Mouse (Mus musculus) B cell, adult 2 months (primary cell): ENCODE results near the gene Marcksl1.
"Not testable (repeated sequence)": the region's sequence is repeated elsewhere in the genome, so short reads cannot be mapped to it uniquely, and the experiment has no call there.

ENCODE experiments used
- DNase-seq, 2 experiments: peaks; one replicate each; pipeline ENCODE4 v3.0.0; 2022

Gene Marcksl1

DNA sequence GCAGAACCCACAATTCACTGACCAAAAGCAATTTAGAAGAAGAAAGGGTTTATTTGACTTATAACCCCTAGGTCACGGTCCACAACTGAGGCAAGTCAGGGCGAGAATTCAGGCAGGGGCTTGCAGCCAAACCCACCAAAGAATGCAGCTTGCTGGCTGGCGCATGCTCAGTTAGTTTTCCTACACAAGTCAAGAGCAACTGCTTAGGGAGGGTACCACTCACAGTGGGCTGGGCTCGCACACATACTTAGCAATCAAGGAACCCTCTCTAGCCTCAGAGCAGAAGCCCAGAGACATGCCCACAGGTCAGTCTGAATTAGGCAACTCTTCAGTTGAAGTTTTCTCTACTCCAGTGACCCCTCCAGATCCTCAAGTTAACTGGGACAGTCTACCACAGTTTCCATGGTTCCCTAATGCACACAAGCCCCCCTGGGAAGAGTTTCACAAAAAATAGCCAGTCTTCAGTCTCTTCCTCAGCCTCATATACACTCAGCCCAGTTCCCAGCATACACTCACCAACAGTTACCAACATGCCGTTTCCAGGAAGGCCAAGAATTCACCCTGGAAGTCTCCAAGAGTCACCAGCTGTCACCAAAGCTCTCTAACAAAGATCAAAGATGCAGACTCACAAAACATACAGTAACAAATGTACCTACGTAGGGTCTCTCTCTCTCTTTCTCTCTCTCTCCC is 2.5 kb upstream of the Marcksl1 start:
- no peak for DNase-seq

DNA sequence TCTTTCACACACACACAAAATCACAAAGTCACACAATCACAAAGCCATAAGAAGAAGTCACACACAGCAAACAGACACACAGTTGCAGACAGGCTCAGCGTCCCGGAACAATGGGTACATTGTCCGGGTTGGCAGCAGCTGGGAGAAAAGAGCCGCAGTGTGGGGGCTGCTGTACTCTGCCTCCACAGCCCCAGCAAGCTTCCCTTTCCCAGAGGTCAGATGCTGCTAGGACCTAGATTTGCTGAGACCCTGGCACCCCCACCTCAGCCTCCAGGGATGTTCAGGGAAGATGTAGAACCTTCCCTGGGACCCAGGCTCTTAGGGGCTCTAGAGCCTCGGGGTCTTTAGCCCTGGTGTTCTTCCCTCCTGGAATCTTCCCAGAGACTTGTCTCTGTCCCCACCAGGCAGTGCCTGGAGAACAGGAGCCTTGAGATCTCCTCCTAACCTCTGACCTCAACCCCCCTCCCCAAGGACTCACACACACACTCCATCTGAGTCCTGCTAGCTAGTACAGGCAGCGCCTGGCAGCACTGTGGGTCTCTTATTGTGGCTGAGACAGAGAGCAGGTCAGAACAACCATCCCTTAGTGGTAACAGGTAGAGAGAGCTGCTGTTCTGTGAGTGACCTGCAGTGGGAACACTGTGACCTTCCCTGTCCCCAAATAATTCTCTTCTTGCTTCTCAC is 1.8 kb upstream of the Marcksl1 start:
- DNase-seq = no peak

DNA sequence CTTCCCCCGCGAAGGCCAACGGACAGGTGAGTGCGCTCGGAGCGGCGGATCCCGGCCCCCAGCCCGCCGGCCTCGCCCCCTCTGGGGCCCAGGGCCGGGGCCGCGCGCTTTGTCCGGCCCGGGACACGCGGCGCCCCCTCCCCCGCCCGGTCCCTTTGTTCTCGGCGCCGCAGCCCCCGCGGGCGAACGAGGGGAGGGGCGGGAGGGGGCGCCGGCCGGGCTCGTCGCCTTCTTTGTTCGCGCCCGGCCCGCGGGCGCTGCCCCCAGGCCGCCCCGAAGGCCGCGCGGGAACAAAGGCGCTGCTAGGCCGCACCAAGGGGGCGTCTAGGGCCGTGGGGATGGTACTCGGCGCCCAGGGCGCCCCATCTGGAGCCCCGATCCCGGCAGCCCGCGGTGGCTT is 510 bp downstream of the Marcksl1 start:
- no peak for DNase-seq

DNA sequence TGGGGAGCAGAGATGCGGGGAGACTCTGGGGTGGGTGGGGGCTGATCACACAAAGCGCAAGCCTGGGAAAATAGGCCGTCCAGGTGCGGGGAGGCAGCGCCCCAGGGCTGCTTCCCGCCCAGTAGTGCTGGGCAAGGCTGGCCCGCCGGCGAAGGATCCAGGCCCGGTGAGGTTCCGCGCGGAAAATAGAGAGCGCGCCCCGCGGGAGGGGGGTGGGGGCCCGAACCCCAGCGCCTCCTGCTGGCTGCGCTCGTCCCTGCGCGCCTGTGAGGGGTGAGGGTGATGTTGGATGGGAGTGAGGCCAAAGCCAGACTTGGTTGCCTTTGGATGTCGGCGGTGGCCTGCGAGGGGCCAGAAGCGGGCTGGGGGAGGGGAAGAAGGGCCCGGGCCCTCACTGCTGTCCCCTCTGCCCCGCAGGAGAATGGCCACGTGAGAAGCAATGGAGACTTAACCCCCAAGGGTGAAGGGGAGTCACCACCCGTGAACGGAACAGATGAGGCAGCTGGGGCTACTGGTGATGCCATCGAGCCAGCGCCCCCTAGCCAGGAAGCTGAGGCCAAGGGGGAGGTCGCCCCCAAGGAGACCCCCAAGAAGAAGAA is 1.0 kb downstream of the Marcksl1 start:
- peak; percentile 79 to 83 for DNase-seq

DNA sequence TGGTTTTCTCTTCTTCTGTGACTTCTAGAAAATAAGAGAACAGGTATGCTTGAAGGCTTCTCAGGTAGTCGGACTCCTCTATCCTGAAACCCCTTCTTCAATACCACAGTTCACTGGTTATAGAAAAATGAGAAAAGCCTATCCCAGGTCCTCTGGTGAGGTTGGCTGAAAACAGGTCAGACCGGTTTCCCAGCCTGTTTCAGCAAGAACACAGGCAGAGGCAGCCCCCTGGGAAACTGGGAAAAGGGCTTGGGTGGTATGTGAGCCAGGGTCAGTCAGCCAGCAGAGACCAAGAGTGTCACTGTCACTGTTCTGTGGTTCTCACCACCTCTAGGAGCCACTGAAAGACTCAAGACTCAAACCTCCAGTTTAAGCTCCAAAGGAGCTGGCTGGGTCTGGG is 3.5 kb downstream of the Marcksl1 start:
- no peak for DNase-seq

DNA sequence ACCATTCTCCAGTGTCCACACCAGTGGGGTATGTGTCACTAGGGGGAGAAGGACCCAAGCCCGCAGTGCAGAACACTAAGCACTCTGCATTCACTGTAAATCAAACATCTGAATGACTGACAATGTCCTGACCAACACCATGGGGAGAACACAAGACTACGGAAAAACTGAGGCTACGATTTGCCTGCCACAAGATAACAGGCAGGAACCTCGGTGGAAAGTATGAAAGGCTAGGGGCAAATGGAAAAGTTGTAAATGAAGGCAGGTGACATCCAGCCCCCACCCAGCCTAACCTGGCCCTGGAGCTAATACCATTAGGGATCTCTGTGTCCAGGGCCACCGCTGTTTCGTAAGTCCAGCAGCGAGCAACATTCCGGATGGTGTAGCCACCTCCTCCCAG is 5.1 kb downstream of the Marcksl1 start:
- no peak for DNase-seq

DNA sequence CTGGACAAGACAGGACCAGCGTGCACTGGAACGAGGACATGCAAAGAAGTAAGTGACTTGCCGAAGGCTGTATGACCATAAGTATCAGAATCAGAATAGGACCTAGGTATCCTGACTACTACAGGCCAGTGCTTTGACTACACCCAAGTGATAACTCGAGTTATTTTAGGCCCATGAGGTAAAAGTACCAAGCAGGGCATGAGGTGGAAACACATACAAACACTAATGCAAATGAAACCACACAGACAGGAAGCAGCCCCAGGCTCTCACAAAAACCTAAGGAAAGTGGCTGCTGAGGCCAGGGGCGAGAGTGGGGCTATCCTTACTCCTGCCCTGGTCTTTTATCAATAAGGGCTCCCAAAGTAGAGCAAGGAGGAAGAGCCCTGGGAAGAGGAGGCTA is 12.0 kb downstream of the Marcksl1 start:
- peak; percentile 58 to 59 for DNase-seq

DNA sequence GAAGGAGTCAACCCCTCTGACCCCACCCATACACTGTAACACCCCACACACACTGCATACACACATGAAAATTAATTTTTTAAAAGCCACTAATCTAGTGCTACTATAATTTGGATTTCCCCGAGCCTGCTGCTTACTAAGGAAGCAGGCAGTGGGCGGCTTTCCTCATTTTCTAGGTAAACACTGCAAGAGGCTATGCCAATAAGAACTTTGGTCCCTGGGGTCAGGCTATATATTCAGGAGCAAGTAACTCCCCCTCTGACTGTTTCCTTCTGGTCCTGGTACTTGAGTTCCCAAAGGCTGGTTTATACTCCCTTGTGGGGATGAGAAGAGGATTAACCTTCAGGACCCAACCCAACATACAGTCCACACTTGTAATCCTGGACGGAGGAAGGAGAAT is 12.5 kb downstream of the Marcksl1 start:
- no peak for DNase-seq

DNA sequence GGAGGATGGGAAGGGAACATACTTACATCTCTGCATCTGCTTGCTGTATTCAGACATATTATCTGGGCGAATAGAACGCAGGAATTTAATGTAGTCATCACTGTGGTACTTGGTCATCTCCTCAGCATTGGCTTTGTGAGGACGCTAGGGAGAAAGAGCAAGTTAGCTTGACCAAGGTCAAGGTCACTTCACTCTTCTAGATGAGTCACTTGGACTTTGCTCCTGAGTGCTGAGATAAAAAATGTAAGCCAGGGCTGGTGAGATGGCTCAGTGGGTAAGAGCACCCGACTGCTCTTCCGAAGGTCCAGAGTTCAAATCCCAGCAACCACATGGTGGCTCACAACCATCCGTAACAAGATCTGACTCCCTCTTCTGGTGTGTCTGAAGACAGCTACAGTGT is 15.5 kb downstream of the Marcksl1 start:
- not testable (repeated sequence) for DNase-seq

DNA sequence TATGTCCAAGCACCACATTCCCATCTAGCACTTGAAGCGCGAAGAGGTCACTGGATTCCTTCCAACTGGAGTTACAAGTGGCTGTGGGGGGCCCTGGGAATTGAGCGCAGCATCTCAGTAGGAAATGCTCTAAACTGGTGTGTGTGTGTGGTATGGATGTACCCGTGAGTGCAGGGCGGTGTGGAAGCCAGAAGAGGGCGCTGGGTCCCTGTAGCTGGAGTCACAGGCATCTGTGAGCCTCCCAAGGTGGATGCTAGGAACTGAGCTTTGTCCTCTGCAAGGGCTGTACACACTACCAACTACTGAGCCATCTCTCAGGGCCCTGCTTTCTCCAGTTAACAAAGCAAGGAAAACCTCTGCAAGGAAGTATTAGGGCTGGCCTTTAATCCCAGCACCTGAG is 26.6 kb downstream of the Marcksl1 start:
- DNase-seq = peak; percentile 65 to 73

DNA sequence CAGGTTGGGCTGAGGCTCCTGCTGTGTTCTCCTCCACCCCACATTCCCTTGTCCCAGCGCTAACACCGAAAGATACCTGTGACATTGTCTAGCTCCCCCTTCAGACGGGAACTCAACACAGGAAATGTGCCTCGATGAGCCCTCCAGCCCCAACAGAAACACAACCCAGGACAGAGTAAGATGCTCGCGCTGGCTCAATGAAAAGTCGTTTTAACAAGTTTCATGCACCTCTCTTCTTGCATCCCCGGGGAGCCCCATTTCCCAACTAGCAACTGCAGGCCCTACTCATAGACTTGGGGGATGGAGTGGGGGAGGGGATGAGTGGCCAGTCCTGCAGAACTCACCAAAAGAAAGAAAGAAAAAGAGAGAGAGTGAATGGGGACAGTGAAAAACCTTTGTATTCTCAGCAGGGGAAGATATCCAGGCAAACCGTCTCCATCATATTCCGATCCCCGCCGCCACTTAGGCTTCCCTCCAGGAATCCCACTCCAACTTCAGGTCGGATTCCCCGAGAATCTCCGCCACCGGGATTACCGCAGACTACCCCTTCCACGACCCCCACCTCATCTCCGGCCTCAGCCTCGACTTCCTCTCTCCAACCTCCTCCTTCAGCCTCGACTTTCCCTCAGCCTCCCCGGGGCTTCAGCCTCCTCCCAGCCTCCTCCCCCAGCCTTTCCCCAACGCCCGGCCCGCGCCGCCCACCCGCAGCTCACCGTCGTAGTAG is 28.6 kb downstream of the Marcksl1 start:
- peak; percentile 39 to 41 for DNase-seq

DNA sequence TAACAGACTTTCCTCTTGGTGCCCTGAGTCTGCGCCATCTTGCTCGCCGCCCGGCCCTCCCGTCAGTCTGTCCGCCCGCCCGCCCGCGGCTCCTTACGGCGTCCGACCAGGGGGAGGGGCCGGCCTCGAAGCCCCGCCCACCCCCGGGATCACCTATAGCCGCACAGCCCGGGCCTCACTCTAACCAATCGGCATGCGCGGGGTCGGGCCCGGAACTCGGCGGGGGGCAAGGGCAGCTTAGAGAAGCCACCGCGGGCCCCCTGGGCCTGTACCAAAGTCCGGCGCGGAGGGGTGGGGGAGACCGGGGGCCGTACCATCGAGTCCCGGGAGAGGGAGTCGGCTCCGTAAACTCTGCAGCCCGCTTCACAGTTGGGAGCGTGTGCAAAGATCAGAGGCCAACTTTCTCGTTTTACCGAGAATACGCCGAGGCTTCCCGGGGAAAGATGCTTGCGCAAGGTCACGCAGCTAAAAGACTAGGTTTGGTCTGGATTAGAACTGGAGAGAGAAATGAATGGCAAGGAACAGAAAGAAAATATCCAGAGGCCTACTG is 29.3 kb downstream of the Marcksl1 start, which contains the start of gene Hdac1:
Hdac1 (minus strand) TSS at position 122 of the 550 bp plus-strand sequence.
- DNase-seq = peak; percentile 97

DNA sequence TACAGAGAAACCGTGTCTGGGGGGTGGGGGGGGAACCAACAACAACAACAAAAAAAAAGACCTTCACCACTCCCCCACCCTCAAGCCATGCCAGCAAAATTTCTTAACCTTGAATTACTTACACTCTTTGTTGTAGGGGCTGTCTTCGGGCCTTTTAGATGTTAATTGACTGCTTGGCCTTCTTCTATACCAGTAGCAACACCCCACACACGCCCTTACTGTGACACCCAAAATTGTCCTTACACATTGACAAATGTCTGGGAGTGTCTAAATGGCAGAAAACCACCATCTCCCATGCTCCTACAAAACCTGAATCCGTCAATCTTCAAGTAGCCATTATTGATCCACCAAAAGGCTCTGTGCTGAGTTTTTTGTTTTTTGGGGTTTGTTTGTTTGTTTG is 30.7 kb downstream of the Marcksl1 start:
- DNase-seq = no peak

DNA sequence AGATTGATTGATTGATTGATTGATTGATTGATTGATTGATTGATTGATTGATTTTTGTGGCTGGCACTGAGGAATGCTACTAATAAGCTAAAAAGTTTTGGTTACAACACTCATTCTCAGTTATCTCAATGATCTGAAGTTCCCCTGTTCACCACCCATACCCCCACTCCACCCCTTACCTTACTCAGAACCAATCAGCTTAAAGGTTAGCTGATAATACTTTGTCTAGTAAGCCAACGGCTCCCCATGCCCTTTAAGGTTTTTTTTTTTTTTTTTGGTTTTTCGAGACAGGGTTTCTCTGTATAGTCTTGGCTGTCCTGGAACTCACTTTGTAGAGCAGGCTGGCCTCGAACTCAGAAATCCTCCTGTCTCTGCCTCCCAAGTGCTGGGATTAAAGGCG is 34.2 kb downstream of the Marcksl1 start:
- DNase-seq = not testable (repeated sequence)

DNA sequence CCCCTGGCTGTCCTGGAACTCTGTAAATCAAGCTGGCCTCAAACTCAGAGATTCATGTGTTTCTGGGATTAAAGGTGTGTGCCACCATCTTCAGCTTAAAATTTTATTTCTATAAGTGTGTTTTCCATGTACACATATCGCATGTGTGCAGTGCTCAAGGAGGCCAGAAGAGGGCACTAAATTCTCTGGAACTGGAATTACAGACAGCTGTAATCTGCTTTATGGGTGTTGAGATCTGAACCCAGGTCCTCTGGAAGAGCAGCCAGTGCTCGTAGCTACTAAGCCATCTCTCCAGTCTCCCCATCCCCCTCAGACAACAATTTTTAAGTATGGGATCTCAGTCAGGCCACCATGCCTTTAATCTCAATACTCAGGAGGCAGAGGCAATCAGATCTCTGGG is 35.9 kb downstream of the Marcksl1 start:
- DNase-seq = peak; percentile 71 to 76

DNA sequence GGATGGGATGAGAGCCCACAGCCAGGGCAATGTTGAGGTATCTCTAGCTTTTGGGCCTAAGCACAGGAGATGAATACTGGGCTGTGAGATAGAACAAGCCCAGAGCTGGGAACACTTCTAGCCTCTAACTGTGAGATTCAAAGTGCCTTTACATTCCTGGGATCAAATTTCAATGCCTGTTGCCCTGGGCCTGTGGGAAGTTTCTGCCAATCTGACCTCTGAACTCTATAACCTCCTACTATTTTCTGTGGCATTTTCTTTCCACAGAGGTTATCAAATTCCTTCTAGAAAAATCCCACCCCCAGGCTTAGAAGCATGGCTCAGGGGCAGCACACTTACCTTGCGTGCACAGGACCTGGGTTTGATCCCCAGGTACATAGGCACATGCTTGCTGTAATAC is 36.9 kb downstream of the Marcksl1 start:
- no peak for DNase-seq

DNA sequence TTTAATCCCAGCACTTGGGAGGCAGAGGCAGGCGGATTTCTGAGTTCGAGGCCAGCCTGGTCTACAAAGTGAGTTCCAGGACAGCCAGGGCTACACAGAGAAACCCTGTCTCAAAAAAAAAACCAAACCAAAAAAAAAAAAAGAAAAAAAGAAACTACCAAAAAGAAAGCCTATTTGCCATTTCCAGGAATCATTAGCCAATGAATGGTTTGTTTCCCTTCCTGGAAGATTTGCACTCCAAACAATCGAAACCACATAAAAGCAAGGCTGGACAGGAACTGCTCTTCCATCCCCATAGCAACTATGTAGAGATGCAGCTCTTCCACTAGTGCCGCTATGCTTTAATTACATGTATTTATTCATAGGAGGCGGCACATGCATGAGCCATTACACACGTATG is 41.1 kb downstream of the Marcksl1 start:
- DNase-seq = not testable (repeated sequence)

DNA sequence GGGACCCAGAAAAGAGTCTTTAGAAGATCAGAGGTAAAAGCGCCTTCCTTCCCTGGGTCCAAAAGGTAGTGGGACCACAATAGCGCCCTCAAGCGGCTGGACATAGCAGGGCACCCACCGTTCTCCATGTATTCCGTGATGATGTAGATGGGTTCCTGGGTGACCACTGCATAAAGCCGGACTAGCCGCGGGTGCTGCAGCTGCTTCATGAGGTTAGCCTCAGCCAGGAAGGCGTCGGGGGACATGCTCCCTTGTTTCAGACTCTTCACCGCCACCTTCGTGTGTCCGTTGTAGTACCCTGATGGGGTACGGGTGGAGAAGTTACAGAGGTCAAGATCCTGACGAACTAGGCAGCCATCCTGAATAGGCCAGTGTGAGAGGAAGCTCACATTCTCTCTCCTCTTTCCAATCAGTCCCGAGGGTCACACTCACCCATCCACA is 42.1 kb downstream of the Marcksl1 start:
- peak; percentile 78 for DNase-seq

DNA sequence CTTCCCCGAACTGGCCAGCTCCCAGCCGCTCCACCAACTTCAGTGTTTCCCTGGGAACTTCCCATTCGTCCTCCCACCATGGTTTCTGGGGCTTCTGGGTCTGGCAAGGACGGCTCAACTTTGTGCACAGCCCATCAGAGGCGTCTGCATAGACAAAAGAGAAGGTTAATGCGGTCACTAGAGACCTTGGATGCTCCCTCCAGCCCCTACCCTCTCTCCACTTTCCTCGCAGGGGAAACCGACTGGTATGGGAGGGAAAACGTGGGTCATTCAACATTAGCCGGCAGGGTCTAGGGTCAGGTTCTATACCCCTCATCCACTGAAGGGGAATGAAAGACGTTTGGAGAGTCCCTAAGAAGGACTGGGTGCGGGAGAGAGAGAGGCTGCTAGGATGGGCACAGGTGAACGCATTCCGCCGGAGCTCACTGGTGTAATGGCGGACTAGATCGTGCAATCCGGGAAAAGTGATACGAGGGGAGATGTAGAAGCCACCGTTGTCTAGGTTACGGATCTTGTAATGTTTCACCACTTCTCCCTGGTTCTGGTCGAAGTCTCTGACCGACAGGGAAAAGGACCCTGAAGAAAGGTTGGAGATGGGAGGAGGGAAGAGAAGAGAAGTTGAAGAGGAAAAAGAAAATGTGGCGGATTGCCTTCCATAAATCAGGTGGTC is 42.6 kb downstream of the Marcksl1 start:
- no peak for DNase-seq

DNA sequence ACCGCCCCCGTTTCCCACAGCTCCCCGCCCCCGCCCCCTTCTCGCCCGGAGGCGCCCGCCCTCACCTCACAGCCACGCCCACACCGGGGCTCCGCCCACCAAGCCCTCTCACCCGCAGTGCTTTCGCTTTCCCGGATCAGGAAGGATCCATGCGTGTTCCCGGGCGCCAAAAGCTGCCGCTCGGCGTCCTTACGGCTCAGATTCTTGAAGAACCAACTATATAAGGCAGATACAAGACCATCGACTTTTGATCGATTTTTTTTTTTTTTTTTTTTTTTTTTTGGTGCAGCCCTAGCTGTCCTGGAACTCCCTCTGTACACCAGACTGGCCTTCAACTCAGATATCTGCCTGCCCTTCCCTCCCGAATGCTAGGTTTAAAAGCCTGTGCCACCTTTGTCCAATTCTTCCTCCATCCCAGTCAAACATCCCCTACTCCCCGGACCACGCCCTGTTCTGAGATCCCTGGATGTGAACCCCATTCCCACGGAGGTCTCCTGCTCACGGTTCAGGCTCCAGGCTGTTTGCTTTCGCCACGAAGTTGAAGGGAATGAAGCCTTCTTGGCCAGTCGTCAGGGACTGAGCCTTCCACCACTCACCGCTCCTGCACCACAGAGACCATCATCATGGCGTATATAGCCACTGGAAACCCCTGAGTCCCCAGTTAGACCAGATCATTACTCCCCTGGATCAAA is 43.3 kb downstream of the Marcksl1 start:
- DNase-seq = peak; percentile 91 to 92

DNA sequence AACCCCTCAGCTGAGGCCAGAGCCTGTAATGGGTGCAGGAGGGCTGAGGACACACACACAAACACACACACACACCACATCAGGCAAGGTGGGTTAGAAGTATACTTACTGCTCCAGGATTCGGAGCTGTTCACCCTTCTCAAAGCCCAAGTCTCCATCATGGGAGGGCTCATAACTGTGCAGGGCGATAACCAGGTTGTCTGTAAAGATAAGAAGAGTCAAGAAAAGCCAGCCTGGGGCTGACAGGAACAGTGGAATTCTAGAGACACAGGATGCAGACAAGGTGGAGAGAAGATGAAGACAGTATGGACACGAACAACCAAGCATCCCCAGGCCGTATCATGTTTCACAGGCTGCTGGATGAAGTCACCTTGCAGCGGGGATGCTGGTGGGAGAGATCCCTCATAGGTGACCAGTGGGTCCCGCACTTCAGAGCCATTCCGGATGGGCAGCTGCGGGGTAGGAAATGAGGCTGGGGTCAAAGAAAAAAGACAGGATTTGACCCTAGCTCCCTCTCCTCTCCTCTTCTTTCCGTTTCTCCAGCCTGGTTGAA is 44.0 kb downstream of the Marcksl1 start:
- DNase-seq = no peak
